Mouse (Mus musculus): ENCODE measurements around the gene Magea5. TPM values are rescaled to one million over a fixed set of nuclear protein-coding genes. Genes with fewer than 3 reads are reported as not detected.
"Not testable (repeated sequence)": the region's sequence is repeated elsewhere in the genome, so short reads cannot be mapped to it uniquely, and the experiment has no call there.

Gene Magea5
- polyA plus RNA-seq (2014; fragmentation: Nextera tagmentation; extraction: Ambion mirVana), result not detected in 2 replicates

- WGBS, result 84% methylated on average over 13 of the region's 16 CpGs
- H3K27me3 ChIP-seq (ENCODE audit: control insufficient read depth, insufficient read depth, low read length); H3K4me3 ChIP-seq (ENCODE audit: control insufficient read depth in 1 of 2, insufficient read depth in 1 of 2, low read depth in 1 of 2, low read length in 2 of 2); H3K27ac ChIP-seq (replicated peaks in 1 of 2; ENCODE audit: control insufficient read depth in 1 of 2, insufficient read depth in 1 of 2, low read depth in 2 of 2, low read length in 2 of 2); H3K9ac ChIP-seq (ENCODE audit: low read length); H3K9me3 ChIP-seq (ENCODE audit: control insufficient read depth, low read length); H3K36me3 ChIP-seq (ENCODE audit: control insufficient read depth, insufficient read depth, low read length); H3K4me1 ChIP-seq (ENCODE audit: control insufficient read depth in 2 of 2, insufficient read depth in 2 of 2, low read length in 2 of 2); ATAC-seq (ENCODE audit: insufficient number of reproducible peaks, insufficient read depth, low FRiP score, low read depth); H3K4me2 ChIP-seq (ENCODE audit: low read length): not testable (repeated sequence)
Measured at GRCm38 (mm10) chrX:155063045-155063444, at the start of gene Magea5. Gene Magea5, minus strand, starts transcription at chrX:155063145.

GRCm38 (mm10) chrX:155098024-155098423 lies 35.1 kb upstream of the Magea5 start:
- Histone ChIP-seq H3K36me3 (ENCODE audit: control insufficient read depth, insufficient read depth, low read length) (no peaks in the 10 kb centered on the region), H3K9ac (ENCODE audit: low read length) (no peak overlapping the region), H3K4me3 (ENCODE audit: control insufficient read depth in 1 of 2, insufficient read depth in 1 of 2, low read depth in 1 of 2, low read length in 2 of 2) (no peak overlapping the region), H3K4me2 (ENCODE audit: low read length) (no peak overlapping the region), H3K27ac (replicated peaks in 1 of 2; ENCODE audit: control insufficient read depth in 1 of 2, insufficient read depth in 1 of 2, low read depth in 2 of 2, low read length in 2 of 2) (no peak overlapping the region), H3K9me3 (ENCODE audit: control insufficient read depth, low read length) (no peaks in the 10 kb centered on the region), H3K4me1 (ENCODE audit: control insufficient read depth in 2 of 2, insufficient read depth in 2 of 2, low read length in 2 of 2) (no peaks in the 10 kb centered on the region), H3K27me3 (ENCODE audit: control insufficient read depth, insufficient read depth, low read length) (no peaks in the 10 kb centered on the region)
- ATAC-seq (ENCODE audit: insufficient number of reproducible peaks, insufficient read depth, low FRiP score, low read depth), result no peak

GRCm38 (mm10) chrX:155093566-155093965 lies 30.6 kb upstream of the Magea5 start, which contains the start of gene Magea2:
Gene Magea2, minus strand, starts transcription at chrX:155093666.
- H3K4me1 ChIP-seq (ENCODE audit: control insufficient read depth in 2 of 2, insufficient read depth in 2 of 2, low read length in 2 of 2); H3K27ac ChIP-seq (replicated peaks in 1 of 2; ENCODE audit: control insufficient read depth in 1 of 2, insufficient read depth in 1 of 2, low read depth in 2 of 2, low read length in 2 of 2); H3K27me3 ChIP-seq (ENCODE audit: control insufficient read depth, insufficient read depth, low read length); H3K36me3 ChIP-seq (ENCODE audit: control insufficient read depth, insufficient read depth, low read length); H3K4me2 ChIP-seq (ENCODE audit: low read length); ATAC-seq (ENCODE audit: insufficient number of reproducible peaks, insufficient read depth, low FRiP score, low read depth); H3K4me3 ChIP-seq (ENCODE audit: control insufficient read depth in 1 of 2, insufficient read depth in 1 of 2, low read depth in 1 of 2, low read length in 2 of 2); H3K9ac ChIP-seq (ENCODE audit: low read length); H3K9me3 ChIP-seq (ENCODE audit: control insufficient read depth, low read length): not testable (repeated sequence)
- 81% methylated on average over 3 of the region's 4 CpGs for WGBS

- H3K4me1 ChIP-seq (ENCODE audit: control insufficient read depth in 2 of 2, insufficient read depth in 2 of 2, low read length in 2 of 2); ATAC-seq (ENCODE audit: insufficient number of reproducible peaks, insufficient read depth, low FRiP score, low read depth); H3K9ac ChIP-seq (ENCODE audit: low read length); H3K36me3 ChIP-seq (ENCODE audit: control insufficient read depth, insufficient read depth, low read length); H3K27ac ChIP-seq (replicated peaks in 1 of 2; ENCODE audit: control insufficient read depth in 1 of 2, insufficient read depth in 1 of 2, low read depth in 2 of 2, low read length in 2 of 2); H3K4me3 ChIP-seq (ENCODE audit: control insufficient read depth in 1 of 2, insufficient read depth in 1 of 2, low read depth in 1 of 2, low read length in 2 of 2); H3K4me2 ChIP-seq (ENCODE audit: low read length); H3K9me3 ChIP-seq (ENCODE audit: control insufficient read depth, low read length); H3K27me3 ChIP-seq (ENCODE audit: control insufficient read depth, insufficient read depth, low read length): not testable (repeated sequence)
- WGBS, result 82% methylated on average over 1 of the region's 2 CpGs
Measured at GRCm38 (mm10) chrX:155089693-155090092, 26.7 kb upstream of the Magea5 start, which contains the start of gene Magea1. Gene Magea1, minus strand, starts transcription at chrX:155089793.

Other genes starting within 250 kb of the Magea5 start
- gene Cldn34b1, start 172.9 kb downstream of the Magea5 start, polyA plus RNA-seq (2014; fragmentation: Nextera tagmentation; extraction: Ambion mirVana), result not detected in 2 replicates
- gene Magea6, start 127.2 kb downstream of the Magea5 start, polyA plus RNA-seq (2014; fragmentation: Nextera tagmentation; extraction: Ambion mirVana), result not detected in 2 replicates
- not detected in 2 replicates for gene Magea3, start 113.6 kb downstream of the Magea5 start, polyA plus RNA-seq (2014; fragmentation: Nextera tagmentation; extraction: Ambion mirVana)
- not detected in 2 replicates for gene Magea8, start 67.3 kb downstream of the Magea5 start, polyA plus RNA-seq (2014; fragmentation: Nextera tagmentation; extraction: Ambion mirVana)
- gene Magea1, start 26.6 kb upstream of the Magea5 start, polyA plus RNA-seq (2014; fragmentation: Nextera tagmentation; extraction: Ambion mirVana), result not detected in 2 replicates
- gene Magea2, start 30.5 kb upstream of the Magea5 start, polyA plus RNA-seq (2014; fragmentation: Nextera tagmentation; extraction: Ambion mirVana), result not detected in 2 replicates
- not detected in 2 replicates for gene Cldn34b2, start 65.3 kb upstream of the Magea5 start, polyA plus RNA-seq (2014; fragmentation: Nextera tagmentation; extraction: Ambion mirVana)
- gene Sat1, start 153.3 kb upstream of the Magea5 start, polyA plus RNA-seq (2014; fragmentation: Nextera tagmentation; extraction: Ambion mirVana), result 132 and 137 TPM in 2 replicates
- 42.0 and 44.9 TPM in 2 replicates for gene Acot9, start 199.3 kb upstream of the Magea5 start, polyA plus RNA-seq (2014; fragmentation: Nextera tagmentation; extraction: Ambion mirVana)

Data from heart, embryonic 14.5 days (tissue).